In genomic region chr19:16543688-16544087, GRCm38 (mm10) we compare ENCODE assay signal across 17 mouse cellular contexts.
"Had no signal": no experiment of that assay in that cellular context is flagged by ENCODE, and none has a peak within 500 bp of the region (broad histone marks: within the 10 kb centered on the region; RNA-seq: fewer than 3 reads in every experiment).

No protein-coding gene starts in this region.

- H3K4me1 ChIP-seq: lung, embryonic 15.5 days; megakaryocyte, embryonic 14.5 days; midbrain, embryonic 13.5 days; midbrain, embryonic 15.5 days; neural tube, embryonic 12.5 days; stomach, embryonic 15.5 days had no signal

- H3K4me2 ChIP-seq: lung, embryonic 15.5 days; midbrain, embryonic 11.5 days; midbrain, embryonic 13.5 days; midbrain, embryonic 15.5 days; neural tube, embryonic 12.5 days; stomach, embryonic 15.5 days had no signal

- H3K4me3 ChIP-seq: lung, embryonic 15.5 days; megakaryocyte, embryonic 14.5 days; midbrain, embryonic 13.5 days; midbrain, embryonic 15.5 days; neural tube, embryonic 12.5 days; stomach, embryonic 15.5 days had no signal

- ATAC-seq: lung, postnatal 0 days; midbrain, embryonic 13.5 days; midbrain, embryonic 15.5 days had no signal

- DNase-seq: lung, adult 2 months; lung, postnatal 14 days; lung, postnatal 36 days; right cerebral cortex, postnatal 14 days; thymus, adult 2 months; thymus, postnatal 25 days; thymus, postnatal 4 days had no signal

- H3K9me3 ChIP-seq: lung, embryonic 15.5 days; megakaryocyte, embryonic 14.5 days; midbrain, embryonic 13.5 days; midbrain, embryonic 15.5 days; neural tube, embryonic 12.5 days; stomach, embryonic 15.5 days had no signal

- H3K27me3 ChIP-seq: lung, embryonic 15.5 days; midbrain, embryonic 13.5 days; midbrain, embryonic 15.5 days; neural tube, embryonic 12.5 days; stomach, embryonic 15.5 days had no signal

- H3K36me3 ChIP-seq: lung, embryonic 15.5 days; midbrain, embryonic 13.5 days; midbrain, embryonic 15.5 days; neural tube, embryonic 12.5 days; stomach, embryonic 15.5 days had no signal

- H3K27ac ChIP-seq: lung, embryonic 15.5 days; macrophage; midbrain, embryonic 13.5 days; midbrain, embryonic 15.5 days; neural tube, embryonic 12.5 days; stomach, embryonic 15.5 days; stomach, postnatal 0 days had no signal

- H3K9ac ChIP-seq: lung, embryonic 15.5 days; midbrain, embryonic 13.5 days; midbrain, embryonic 15.5 days; neural tube, embryonic 12.5 days; stomach, embryonic 15.5 days had no signal
